Mouse (Mus musculus): ENCODE measurements around the gene Acp4.
"Not testable (repeated sequence)": the region's sequence is repeated elsewhere in the genome, so short reads cannot be mapped to it uniquely, and the experiment has no call there.

Acp4 gene

GRCm38 (mm10) chr7:44257278-44257677 lies at the start of gene Acp4:
Acp4 (minus strand) TSS chr7:44257378.
- no peak for DNase-seq

GRCm38 (mm10) chr7:44306516-44307240 lies 49.5 kb upstream of the Acp4 start, which contains the start of gene Clec11a:
Clec11a (minus strand) TSS chr7:44306902.
- DNase-seq = no peak

GRCm38 (mm10) chr7:44305686-44306085 lies 48.5 kb upstream of the Acp4 start:
- no peak for DNase-seq

GRCm38 (mm10) chr7:44304775-44305641 lies 47.8 kb upstream of the Acp4 start:
- DNase-seq = peak; percentile 98

- no peak for DNase-seq
Observed at GRCm38 (mm10) chr7:44304463-44304774, 47.2 kb upstream of the Acp4 start.

- no peak for DNase-seq
Observed at GRCm38 (mm10) chr7:44303346-44304340, 46.5 kb upstream of the Acp4 start.

GRCm38 (mm10) chr7:44297501-44297900 lies 40.3 kb upstream of the Acp4 start:
- DNase-seq = not testable (repeated sequence)

- DNase-seq = no peak
Observed at GRCm38 (mm10) chr7:44291418-44291817, 34.2 kb upstream of the Acp4 start.

- DNase-seq = no peak
Observed at GRCm38 (mm10) chr7:44290986-44291385, 33.8 kb upstream of the Acp4 start.

- DNase-seq = no peak
Observed at GRCm38 (mm10) chr7:44287760-44288159, 30.6 kb upstream of the Acp4 start.

GRCm38 (mm10) chr7:44281586-44281985 lies 24.4 kb upstream of the Acp4 start:
- DNase-seq = no peak

GRCm38 (mm10) chr7:44280959-44281358 lies 23.8 kb upstream of the Acp4 start:
- no peak for DNase-seq

GRCm38 (mm10) chr7:44277250-44277622 lies 20.1 kb upstream of the Acp4 start:
- no peak for DNase-seq

GRCm38 (mm10) chr7:44276461-44277249 lies 19.5 kb upstream of the Acp4 start:
- DNase-seq = no peak

- DNase-seq = no peak
Observed at GRCm38 (mm10) chr7:44275546-44275945, 18.4 kb upstream of the Acp4 start.

- no peak for DNase-seq
Observed at GRCm38 (mm10) chr7:44274096-44274495, 16.9 kb upstream of the Acp4 start.

- DNase-seq = no peak
Observed at GRCm38 (mm10) chr7:44273446-44273845, 16.3 kb upstream of the Acp4 start.

- DNase-seq = no peak
Observed at GRCm38 (mm10) chr7:44272546-44272945, 15.4 kb upstream of the Acp4 start.

GRCm38 (mm10) chr7:44271309-44271708 lies 14.1 kb upstream of the Acp4 start:
- DNase-seq = no peak

GRCm38 (mm10) chr7:44269397-44269796 lies 12.2 kb upstream of the Acp4 start:
- DNase-seq = no peak

- no peak for DNase-seq
Observed at GRCm38 (mm10) chr7:44268117-44268516, 10.9 kb upstream of the Acp4 start.

Data from right cerebral cortex, postnatal 25 days (tissue).